Mouse (Mus musculus) heart, postnatal 0 days (tissue): ENCODE data around the gene Clstn3.

ENCODE experiments used
- CTCF ChIP-seq: IDR thresholded peaks from 2 replicates; pipeline ENCODE4 v1.5.1; 2016; ENCODE audit warnings: antibody characterized with exemption, control low read depth, low read depth
- EP300 ChIP-seq: IDR thresholded peaks from 2 replicates; pipeline ENCODE4 v1.6.1; 2016; ENCODE audit warnings: antibody characterized with exemption, low read depth

DNA sequence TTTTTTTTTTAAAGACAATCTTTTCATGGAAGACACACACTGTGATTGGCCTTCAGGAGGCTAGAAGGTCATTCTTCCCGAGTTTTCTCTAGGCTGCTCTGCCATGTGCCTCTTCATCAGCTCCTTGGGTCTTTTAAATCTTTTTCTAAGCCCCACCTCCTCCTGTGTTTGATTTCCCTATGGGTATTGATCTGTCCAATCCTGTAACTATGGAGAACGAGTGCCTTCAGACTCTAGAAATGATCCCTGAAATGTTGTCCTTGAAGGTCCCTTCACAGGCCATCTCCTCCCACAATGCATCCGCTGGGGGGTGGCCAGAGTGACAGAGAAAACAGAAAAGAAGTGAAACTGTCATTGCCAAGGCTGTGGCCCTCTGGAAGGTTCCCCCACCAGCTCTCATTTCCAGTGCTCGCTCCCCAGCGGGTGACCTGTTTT, 12.6 kb upstream of the Clstn3 start:
- no peak for TF ChIP-seq EP300
- TF ChIP-seq CTCF = no peak
